Mouse (Mus musculus) gastrocnemius, postnatal 36 days (tissue): ENCODE results near the gene Fbxo17. TPM values are rescaled to one million over a fixed set of nuclear protein-coding genes. Genes with fewer than 3 reads are reported as not detected.

Experiments used
- DNase-seq, 2 experiments: peaks; one replicate each; pipeline ENCODE4 v3.0.0; 2022
- intact Hi-C: fragments of 180-260 bp; cut with DNase I; formaldehyde crosslinking; loops from one replicate; pipeline ENCODE4 v1.15.1; 2025
- total RNA-seq, 2 experiments: library from RNA; stranded (reverse); gene quantifications; 2 replicates each; pipeline ENCODE4 v1.2.3; 2021

Gene Fbxo17
- total RNA-seq, 2 experiments from 2014 or later: 3.9 to 5.4 TPM

DNA sequence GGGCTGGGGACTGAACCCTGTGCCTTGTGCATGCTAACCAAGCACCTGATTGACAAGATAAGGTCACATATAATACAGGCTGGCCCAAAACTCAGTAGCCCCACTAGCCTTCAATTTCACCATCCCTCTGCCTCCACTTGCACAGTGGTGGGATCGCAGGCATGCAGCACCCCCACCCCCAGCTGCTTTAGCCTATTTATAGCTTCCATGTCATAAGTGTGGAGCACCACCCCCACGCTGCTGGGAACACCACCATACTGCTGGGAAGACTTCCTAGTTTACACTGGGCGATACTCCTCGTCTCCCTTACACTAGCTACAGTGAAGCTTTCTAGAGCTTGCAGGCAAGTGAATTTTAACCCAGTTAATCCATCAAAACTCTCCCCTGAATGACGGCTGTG is 1.9 kb upstream of the Fbxo17 start:
- intact Hi-C loops: loop anchor here (5.0 kb wide), 1 partner anchor 262 kb away; the partner anchor contains the start of gene Lrfn1
- DNase-seq: no peak

DNA sequence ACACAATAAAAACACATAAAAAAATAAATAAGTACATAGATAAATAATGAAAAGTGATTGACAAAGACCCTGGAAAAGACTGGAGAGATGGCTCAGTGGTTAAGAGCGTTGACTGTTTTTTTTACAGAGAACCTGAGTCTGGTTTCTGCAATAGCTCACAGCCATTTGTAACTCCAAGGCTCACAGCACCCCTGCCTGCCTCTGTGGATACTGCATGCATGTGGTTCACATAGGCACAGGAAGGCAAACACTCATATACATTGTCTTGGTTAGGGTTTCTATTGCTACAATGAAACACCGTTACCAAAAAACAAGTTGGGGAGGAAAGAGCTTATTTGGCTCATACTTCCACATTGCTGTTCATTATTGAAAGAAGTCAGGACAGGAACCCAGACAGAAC is 1.0 kb upstream of the Fbxo17 start:
- DNase-seq: no peak
- intact Hi-C loops: loop anchor here (5.0 kb wide), 1 partner anchor 263 kb away; the partner anchor contains the start of gene Lrfn1

GRCm38 (mm10) chr7:28717726-28718125 is 1.1 kb downstream of the Fbxo17 start:
- DNase-seq: no peak
- intact Hi-C loops: loop anchor here (5.0 kb wide), 1 partner anchor 265 kb away; the partner anchor contains the start of gene Lrfn1

DNA sequence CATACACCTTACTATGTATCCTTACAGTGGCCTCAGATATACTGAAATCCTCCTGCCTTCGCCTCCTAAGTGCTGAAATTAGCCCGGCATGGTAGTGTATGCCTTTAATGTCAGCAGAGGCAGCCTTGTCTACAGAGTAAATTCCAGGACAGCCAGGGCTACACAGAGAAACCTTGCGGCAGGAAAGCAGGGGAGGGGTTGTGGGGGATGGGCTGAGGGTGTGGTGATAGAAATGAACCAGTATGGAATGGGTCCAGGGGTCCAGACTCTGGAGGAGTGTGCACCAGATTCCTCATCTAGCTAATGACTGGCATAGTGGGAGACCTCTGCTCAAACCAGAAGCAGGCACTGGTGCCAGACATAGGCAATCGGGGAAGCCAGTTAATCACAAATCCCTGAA is 2.6 kb downstream of the Fbxo17 start:
- DNase-seq: no peak
- intact Hi-C loops: loop anchor here (5.0 kb wide), 1 partner anchor 267 kb away; the partner anchor contains the start of gene Lrfn1

DNA sequence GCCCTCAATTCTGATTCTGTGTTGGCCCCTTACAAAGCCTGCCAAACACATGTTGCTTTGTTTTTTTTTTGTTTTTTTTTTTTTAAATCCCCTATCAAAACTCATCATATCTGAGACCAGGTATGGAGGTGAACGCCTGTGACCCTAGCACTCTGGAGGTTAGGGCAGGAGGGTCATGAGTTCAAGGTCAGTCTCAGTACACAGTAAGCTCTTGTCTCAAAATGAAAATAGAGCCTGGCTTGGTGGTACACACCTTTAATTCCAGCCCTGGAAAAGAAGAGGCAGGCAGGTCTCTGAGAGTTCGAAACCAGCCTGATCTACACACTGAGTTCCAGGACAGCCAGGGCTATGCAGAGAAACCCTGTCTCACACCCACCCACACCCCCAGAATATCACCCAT is 3.0 kb downstream of the Fbxo17 start:
- DNase-seq: no peak
- intact Hi-C loops: loop anchor here (5.0 kb wide), 2 partner anchors 267 to 277 kb away; partner anchors contain the start of gene Lrfn1

DNA sequence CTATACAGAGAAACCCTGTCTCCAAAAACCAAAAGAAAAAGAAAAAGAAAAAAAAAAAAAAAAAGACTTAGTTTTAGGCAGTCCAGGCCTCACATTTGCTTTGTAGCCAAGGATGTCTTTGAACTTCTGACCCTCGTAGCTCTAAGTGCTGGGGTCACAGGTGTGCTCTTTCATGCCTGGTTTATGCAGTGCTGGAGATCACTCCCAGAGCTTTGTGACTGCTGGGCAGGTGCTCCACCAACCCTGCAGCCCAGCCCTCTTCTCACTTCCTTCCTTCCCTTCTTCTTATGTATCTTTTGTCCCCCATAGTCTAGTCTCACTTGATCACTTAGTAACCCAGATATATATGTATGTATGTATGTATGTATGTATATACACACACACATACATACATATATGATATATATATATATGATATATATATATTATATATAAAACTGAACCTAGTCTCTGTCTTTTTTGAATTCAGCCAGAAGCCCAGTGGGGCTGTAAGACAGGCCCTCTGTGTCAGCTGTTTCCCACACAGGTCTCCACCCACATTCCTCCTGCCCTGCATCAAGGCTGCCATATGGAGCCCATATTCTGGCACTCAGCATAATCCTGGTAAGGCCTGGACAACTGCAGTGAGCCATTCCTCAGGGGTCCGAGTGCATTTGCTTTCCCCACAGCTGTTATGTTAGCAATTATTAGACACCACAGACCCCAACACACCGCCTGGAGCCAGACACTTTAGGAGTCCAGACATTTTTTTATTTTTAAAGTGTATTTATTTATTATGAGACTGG is 4.3 kb downstream of the Fbxo17 start:
- DNase-seq: no peak
- intact Hi-C loops: loop anchor here (5.0 kb wide), 1 partner anchor 279 kb away; no protein-coding TSS in a partner anchor

GRCm38 (mm10) chr7:28722079-28722478 is 5.5 kb downstream of the Fbxo17 start:
- DNase-seq: no peak
- intact Hi-C loops: loop anchor here (5.0 kb wide), 1 partner anchor 280 kb away; no protein-coding TSS in a partner anchor

DNA sequence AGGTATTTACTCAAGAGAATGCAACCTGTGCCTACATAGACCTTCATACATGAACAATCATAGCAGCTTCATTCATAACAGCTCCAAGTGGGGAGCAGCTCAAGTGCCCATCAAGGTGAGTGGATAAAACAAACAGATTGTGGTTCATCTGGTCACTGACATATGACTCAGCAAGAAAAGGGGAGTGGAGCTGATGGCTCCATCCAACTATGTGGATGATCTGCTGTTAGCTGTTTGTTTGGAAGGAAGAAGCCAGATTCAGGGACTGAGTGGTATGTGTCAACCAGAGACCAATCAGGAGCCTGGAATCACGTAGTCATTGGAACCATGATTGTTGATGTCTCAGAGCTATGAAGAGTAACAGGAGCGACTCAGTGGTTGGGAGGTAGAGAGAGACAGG is 8.0 kb downstream of the Fbxo17 start:
- intact Hi-C loops: loop anchor here (5.0 kb wide), 2 partner anchors 157 to 282 kb away; no protein-coding TSS in a partner anchor
- no peak for DNase-seq

- intact Hi-C loops: loop anchor here (2.0 to 5.0 kb wide), 2 partner anchors 126 to 159 kb away; no protein-coding TSS in a partner anchor
Observed at GRCm38 (mm10) chr7:28726600-28726999, 10.0 kb downstream of the Fbxo17 start.

DNA sequence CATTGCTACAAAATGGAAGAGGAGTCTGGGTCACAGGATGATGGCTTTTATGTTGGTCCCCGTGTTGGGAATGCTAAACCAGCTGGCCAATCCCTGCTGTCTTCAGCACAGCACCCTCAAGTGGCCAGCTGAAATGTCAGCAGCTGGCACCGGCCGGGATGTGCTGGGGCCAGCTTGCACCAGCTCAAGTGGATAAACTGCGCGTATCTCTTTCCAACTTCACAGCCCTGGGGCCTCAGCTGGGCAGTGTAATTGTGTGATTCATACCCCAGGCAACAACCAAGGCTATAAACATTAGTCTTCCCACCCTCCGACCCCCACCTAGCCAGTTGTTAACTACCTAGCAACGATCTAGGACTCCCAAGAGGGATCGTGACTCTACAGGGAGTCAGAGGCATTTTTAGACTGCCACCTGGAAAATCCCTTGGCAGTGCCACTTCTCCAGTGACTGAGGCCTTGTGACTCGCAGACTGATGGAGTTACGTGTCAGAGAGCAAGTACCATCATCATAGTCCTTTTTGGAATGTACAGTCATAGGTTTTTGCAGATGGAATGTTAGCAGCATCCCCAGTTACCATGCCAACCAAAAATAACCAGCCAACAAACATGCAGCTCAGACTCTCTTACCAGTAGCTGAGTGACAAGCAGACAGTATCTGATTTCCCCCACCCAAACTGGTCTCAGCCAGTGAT is 11.2 kb downstream of the Fbxo17 start:
- intact Hi-C loops: loop anchor here (2.0 to 5.0 kb wide), 2 partner anchors 127 to 160 kb away; no protein-coding TSS in a partner anchor
- no peak for DNase-seq

More at GRCm38 (mm10) chr7:28726600-28726999, 10.0 kb downstream of the Fbxo17 start:
- DNase-seq: peak in 1 of 2 experiments; percentile 43

DNA sequence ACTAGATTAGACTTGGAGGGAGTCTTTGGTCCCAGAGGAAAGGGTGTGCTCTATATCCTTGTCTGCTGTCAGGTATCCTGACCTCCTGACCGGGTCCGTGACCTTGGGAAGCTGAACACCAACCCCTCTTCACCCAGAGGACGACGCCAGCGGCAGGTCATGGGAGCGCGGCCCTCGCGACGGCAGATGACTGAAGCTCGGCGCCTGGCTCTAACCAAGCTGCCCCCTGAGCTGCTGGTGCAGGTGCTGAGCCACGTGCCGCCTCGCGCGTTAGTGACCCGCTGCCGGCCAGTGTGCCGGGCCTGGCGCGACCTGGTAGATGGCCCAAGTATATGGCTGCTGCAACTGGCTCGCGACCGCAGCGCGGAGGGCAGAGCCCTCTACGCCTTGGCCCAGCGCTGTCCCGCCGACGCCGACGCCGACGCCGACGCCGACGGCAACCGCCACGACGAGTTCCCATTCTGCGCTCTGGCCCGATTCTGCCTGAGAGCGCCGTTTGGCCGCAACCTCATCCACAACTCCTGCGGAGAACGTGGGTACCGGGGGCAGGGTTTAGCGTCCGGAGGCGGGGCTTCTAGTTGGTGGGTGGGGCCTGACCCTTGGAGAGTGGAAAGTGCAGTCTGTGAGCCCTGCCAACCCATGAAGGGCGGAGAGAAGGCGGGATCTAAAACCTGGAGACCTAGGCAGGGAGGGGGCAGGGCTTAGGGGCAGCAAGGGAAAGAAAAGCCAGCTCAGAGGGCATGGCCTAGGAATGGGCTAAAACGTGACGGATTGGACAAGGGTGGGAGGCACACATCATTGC is 15.9 kb downstream of the Fbxo17 start:
- peak in 1 of 2 experiments; percentile 34 for DNase-seq
- intact Hi-C loops: no loop called here

- DNase-seq: no peak
- intact Hi-C loops: no loop called here
Observed at GRCm38 (mm10) chr7:28733211-28733610, 16.6 kb downstream of the Fbxo17 start.

- DNase-seq: no peak
- intact Hi-C loops: no loop called here
Observed at GRCm38 (mm10) chr7:28735701-28736100, 19.1 kb downstream of the Fbxo17 start.

- intact Hi-C loops: no loop called here
- no peak for DNase-seq
Observed at GRCm38 (mm10) chr7:28739829-28740228, 23.2 kb downstream of the Fbxo17 start.

GRCm38 (mm10) chr7:28740949-28741348 is 24.3 kb downstream of the Fbxo17 start:
- intact Hi-C loops: no loop called here
- no peak for DNase-seq

- no peak for DNase-seq
- intact Hi-C loops: no loop called here
Observed at GRCm38 (mm10) chr7:28741368-28741708, 24.7 kb downstream of the Fbxo17 start.

DNA sequence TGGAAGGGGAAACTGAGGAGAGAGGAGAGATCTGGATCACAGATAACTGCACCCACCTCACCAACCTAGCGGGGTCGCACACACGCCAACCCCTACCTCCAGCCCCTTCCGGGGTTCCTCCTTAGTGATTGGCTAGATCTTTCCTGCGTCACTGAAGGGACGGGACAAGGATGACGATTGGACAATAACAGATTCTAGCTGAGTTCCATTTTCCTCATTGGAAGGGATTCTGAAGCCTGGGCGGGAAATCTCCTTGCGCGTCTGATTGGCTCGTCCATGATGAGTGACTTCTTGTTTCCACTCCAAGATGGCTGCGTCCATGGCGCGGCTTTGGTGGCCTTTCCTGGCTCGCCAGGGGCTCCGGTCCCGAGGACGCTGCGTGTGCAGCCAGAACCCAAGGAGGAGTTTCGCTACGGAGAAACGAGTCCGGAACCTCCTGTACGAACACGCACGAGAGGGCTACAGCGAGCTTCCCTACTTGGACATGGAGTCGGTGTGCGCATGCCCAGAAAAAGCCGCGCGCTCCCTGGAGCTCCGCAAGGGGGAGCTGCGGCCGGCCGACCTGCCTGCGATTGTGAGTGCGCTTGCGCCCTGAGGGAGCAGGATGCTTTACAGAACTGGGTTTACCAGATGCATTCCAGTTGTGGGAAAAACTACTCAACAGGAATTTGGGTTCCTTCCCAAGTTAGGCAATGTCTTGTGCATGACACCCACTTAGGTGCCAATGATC is 25.3 kb downstream of the Fbxo17 start, which contains the start of the genes Mrps12 and Sars2:
Gene Mrps12, minus strand, starts transcription at position 112 of the 730 bp plus-strand sequence.
Gene Sars2, plus strand, starts transcription at position 284 of the 730 bp plus-strand sequence.
- intact Hi-C loops: no loop called here
- peak; percentile 88 to 97 for DNase-seq

GRCm38 (mm10) chr7:28749935-28750334 is 33.3 kb downstream of the Fbxo17 start:
- no peak for DNase-seq
- intact Hi-C loops: no loop called here

GRCm38 (mm10) chr7:28756079-28756478 is 39.5 kb downstream of the Fbxo17 start, which contains the start of gene Ccer2:
Ccer2 (plus strand) TSS chr7:28756174.
- no peak for DNase-seq
- intact Hi-C loops: no loop called here
